Mouse (Mus musculus): Measurements from ENCODE around the gene Rmi2.
A peak's percentile ranks its signal among the peaks of the same experiment; 100 is the strongest.

- peak; percentile 92 for TF ChIP-seq CTCF (IDR thresholded peaks at IDR 0.05; ENCODE audit: low read depth, low read length)
- TF ChIP-seq POLR2A (IDR thresholded peaks at IDR 0.05; ENCODE audit: extremely low read depth, insufficient read depth, low read length), result no peak
Measured at GRCm38 (mm10) chr16:10867904-10868440, 33.1 kb downstream of the Rmi2 start.
